In the genomic region with DNA sequence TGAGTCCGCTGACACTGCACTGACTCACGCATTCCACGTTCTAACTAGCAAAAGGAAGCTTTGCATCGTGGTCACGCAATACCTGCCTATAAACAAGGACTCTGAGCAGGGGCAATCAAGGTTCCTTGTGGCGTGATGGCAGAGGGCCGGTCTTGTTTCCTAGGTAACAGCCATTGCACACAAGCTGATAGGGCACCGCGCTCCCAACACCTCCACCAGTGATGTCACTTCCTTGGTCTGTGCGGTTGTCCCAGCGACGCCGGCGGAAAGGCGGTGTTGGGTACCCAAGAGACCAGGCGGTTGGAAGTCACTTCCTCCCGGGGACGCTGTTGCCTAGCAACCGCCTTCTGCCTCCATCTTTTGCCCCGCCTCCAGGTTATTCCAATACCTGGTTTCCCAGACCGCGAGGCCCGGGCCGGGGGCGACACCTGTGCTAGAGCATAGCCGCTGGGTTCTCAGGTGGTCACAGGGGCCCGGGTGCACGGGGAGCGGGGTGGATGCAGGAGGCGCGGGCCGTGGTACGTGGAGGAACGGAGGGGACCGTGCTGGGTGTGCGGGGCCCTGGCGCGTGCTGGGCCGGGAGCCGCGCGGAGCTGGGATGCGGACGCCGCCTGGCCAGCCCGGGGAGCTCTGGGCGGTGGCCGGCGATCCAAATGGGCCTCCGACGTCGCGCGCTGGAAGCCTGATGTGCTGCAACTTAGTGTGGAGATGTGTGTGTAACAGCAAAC, we compare ENCODE assay signal across 8 mouse cellular contexts. TPM values are rescaled to one million over a fixed set of nuclear protein-coding genes. Genes with fewer than 3 reads are reported as not detected.
DNase-seq lines count a peak whose midpoint lies in the region; ATAC-seq lines count a peak whose summit lies in the region.

A gene (plus strand): TSS at position 248 of the 728 bp plus-strand sequence.

- H3K4me2 ChIP-seq in hindbrain, embryonic 15.5 days = peak within 1 kb of the TSS; percentile 53

- peak within 1 kb of the TSS; percentile 79 for H3K4me3 ChIP-seq in hindbrain, embryonic 15.5 days

- H3K36me3 ChIP-seq in hindbrain, embryonic 15.5 days = no peaks in the 10 kb centered on the region; the same call in 1 of the 2 replicates

- under 1% methylated on average over 54 of the region's 54 CpGs for WGBS in hindbrain, embryonic 15.5 days

- H3K9ac ChIP-seq in hindbrain, embryonic 15.5 days = peak within 1 kb of the TSS; percentile 71

- H3K27me3 ChIP-seq in hindbrain, embryonic 15.5 days = no peaks in the 10 kb centered on the region

- H3K4me1 ChIP-seq in hindbrain, embryonic 15.5 days (replicated peaks) = peaks cover 9% of the 10 kb centered on the region

- H3K27ac ChIP-seq in hindbrain, embryonic 15.5 days (replicated peaks) = peak within 1 kb of the TSS; percentile 89

- peak; percentile 98 for DNase-seq in T-cell, adult 2 months (ENCODE audit: low spot score)
- DNase-seq in cerebellum, postnatal 25 days = peak; percentile 95 to 97
- peak; percentile 97 for DNase-seq in gastrocnemius, adult 18-20 months (ENCODE audit: low spot score)
- DNase-seq in layer of hippocampus, postnatal 36 days = peak; percentile 97 to 99
- peak; percentile 98 for DNase-seq in lung, postnatal 25 days (ENCODE audit: low spot score)
- DNase-seq in retina, adult 2 months (ENCODE audit: low read depth, low spot score) = peak; percentile 96
- peak; percentile 91 for DNase-seq in thymus, postnatal 25 days

- peak; percentile 100 for ATAC-seq in hindbrain, embryonic 15.5 days (ENCODE audit: low FRiP score, low read depth)

- H3K9me3 ChIP-seq in hindbrain, embryonic 15.5 days = no peaks in the 10 kb centered on the region

RNA-seq across cellular contexts. Expression of the gene that starts here (rescaled TPM):
- total RNA-seq in gastrocnemius, adult 18-20 months (2021) = 1 to 10 TPM; 2.0 to 2.2 TPM
- polyA plus RNA-seq in hindbrain, embryonic 15.5 days (2015; fragmentation: Nextera tagmentation; extraction: Ambion mirVana) = 92.1 and 95.5 TPM in 2 replicates
- total RNA-seq in layer of hippocampus, postnatal 36 days (2021) = 10 to 100 TPM; 74.1 to 80.9 TPM

Comparison
In these comparisons a context has a peak if more than half of its experiments do, and no peak if none do; other contexts are left out.
1. Peak in every context shown above with its lines: DNase-seq, ATAC-seq, H3K4me3 ChIP-seq and H3K27ac ChIP-seq.
2. RNA of the gene that starts here (total RNA-seq): 74.1 to 80.9 TPM in layer of hippocampus, postnatal 36 days; 2.0 to 2.2 TPM in gastrocnemius, adult 18-20 months; every median in the first group is over 10 times any median in the second.